Mouse (Mus musculus) E14TG2a.4 (cell line): ENCODE data around the gene Ell3.
"Not testable (repeated sequence)": the region's sequence is repeated elsewhere in the genome, so short reads cannot be mapped to it uniquely, and the experiment has no call there.

Experiments used
- H3K27me3 ChIP-seq: 2 replicates; pipeline ENCODE4 v1.6.1; 2014; ENCODE audit warnings: low read length, control low read depth; ENCODE audit not compliant: insufficient read depth
- H3K36me3 ChIP-seq: 2 replicates; pipeline ENCODE4 v1.6.1; 2014; ENCODE audit warnings: low read length, control low read depth; ENCODE audit not compliant: insufficient read depth
- H3K4me1 ChIP-seq: replicated peaks from 2 replicates; pipeline ENCODE4 v1.6.1; 2014; ENCODE audit warnings: low read depth, low read length, control low read depth
- H3K4me3 ChIP-seq: replicated peaks from 2 replicates; pipeline ENCODE4 v1.5.1; 2014; ENCODE audit warnings: mild to moderate bottlenecking, low read length
- H3K9me3 ChIP-seq: 2 replicates; pipeline ENCODE4 v1.6.1; 2014; ENCODE audit warnings: low read length, control low read depth
- CTCF ChIP-seq: conservative IDR thresholded peaks from 2 replicates; pipeline ENCODE4 v1.5.1; 2014; ENCODE audit warnings: low read length
- NANOG ChIP-seq: IDR thresholded peaks from 2 replicates; pipeline ENCODE4 v1.6.1; 2014; ENCODE audit warnings: borderline replicate concordance, low read length, mixed read lengths
- POU5F1 ChIP-seq: IDR thresholded peaks from 2 replicates; pipeline ENCODE4 v1.6.1; 2014; ENCODE audit warnings: low read length, borderline replicate concordance

Ell3 gene

GRCm38 (mm10) chr2:121472783-121473182 is 28.7 kb upstream of the Ell3 start:
- 0 out of 2 replicates have a peak, but pooled peaks have one; percentile 7 for TF ChIP-seq CTCF

GRCm38 (mm10) chr2:121468982-121469381 is 24.9 kb upstream of the Ell3 start:
- not testable (repeated sequence) for H3K9me3 ChIP-seq, H3K27me3 ChIP-seq, H3K4me1 ChIP-seq, H3K4me3 ChIP-seq
- H3K36me3 ChIP-seq = peaks cover 14% of the 10 kb centered on the region

More at GRCm38 (mm10) chr2:121472783-121473182, 28.7 kb upstream of the Ell3 start:
- Histone ChIP-seq H3K4me3 (peak overlapping the region; percentile 78), H3K4me1 (peaks cover 16% of the 10 kb centered on the region), H3K36me3 (peaks cover 14% of the 10 kb centered on the region)
- H3K27me3 ChIP-seq, H3K9me3 ChIP-seq: not testable (repeated sequence)

DNA sequence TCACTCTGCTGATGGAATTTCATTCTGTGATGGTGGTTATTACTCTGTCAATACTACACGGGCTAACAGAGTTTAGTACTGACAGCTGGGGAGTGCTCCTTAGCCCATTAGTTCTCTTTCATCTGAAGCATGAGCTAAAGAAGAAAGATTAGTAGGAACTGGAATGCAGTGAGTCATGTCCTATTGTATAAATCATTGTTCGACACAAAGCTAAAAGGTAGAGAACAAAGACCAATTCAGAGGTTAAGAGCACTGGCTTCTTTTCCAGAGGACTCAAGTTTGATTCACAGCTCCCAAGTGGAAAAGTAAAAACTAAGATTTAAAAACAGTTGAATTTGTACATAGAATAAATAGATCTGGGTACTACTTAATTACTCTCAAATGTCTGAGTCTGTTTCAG is 16.0 kb upstream of the Ell3 start:
- no peak for TF ChIP-seq POU5F1
- TF ChIP-seq NANOG = peak; percentile 29; the same call in 1 of the 2 replicates
- TF ChIP-seq CTCF = no peak

GRCm38 (mm10) chr2:121456692-121457642 is 12.9 kb upstream of the Ell3 start, which contains the start of gene Serinc4:
Gene Serinc4, minus strand, starts transcription at chr2:121456781.
- no peaks in the 10 kb centered on the region for H3K9me3 ChIP-seq
- H3K27me3 ChIP-seq = no peaks in the 10 kb centered on the region
- TF ChIP-seq NANOG = no peak
- no peak for TF ChIP-seq POU5F1
- no peak for TF ChIP-seq CTCF

More for the DNA sequence above, 16.0 kb upstream of the Ell3 start:
- Histone ChIP-seq H3K27me3 (no peaks in the 10 kb centered on the region), H3K9me3 (no peaks in the 10 kb centered on the region), H3K36me3 (peaks cover 41% of the 10 kb centered on the region), H3K4me3 (no peak overlapping the region), H3K4me1 (peaks cover 31% of the 10 kb centered on the region)

GRCm38 (mm10) chr2:121455534-121455933 is 11.5 kb upstream of the Ell3 start:
- no peak for TF ChIP-seq POU5F1
- TF ChIP-seq NANOG = no peak
- no peak for TF ChIP-seq CTCF
- H3K27me3 ChIP-seq = no peaks in the 10 kb centered on the region
- H3K9me3 ChIP-seq = no peaks in the 10 kb centered on the region
- H3K36me3 ChIP-seq = peaks cover 78% of the 10 kb centered on the region
- H3K4me3 ChIP-seq = no peak overlapping the region
- H3K4me1 ChIP-seq = peaks cover 68% of the 10 kb centered on the region

More at GRCm38 (mm10) chr2:121456692-121457642, 12.9 kb upstream of the Ell3 start, which contains the start of gene Serinc4:
- H3K4me1 ChIP-seq = peaks cover 57% of the 10 kb centered on the region
- H3K36me3 ChIP-seq = peaks cover 72% of the 10 kb centered on the region
- peak within 1 kb of the TSS; percentile 92 for H3K4me3 ChIP-seq

GRCm38 (mm10) chr2:121453917-121454316 is 9.8 kb upstream of the Ell3 start:
- Histone ChIP-seq H3K9me3 (no peaks in the 10 kb centered on the region), H3K4me3 (no peak overlapping the region), H3K4me1 (peaks cover 68% of the 10 kb centered on the region), H3K27me3 (no peaks in the 10 kb centered on the region), H3K36me3 (peaks cover 70% of the 10 kb centered on the region)
- no peak for TF ChIP-seq CTCF

DNA sequence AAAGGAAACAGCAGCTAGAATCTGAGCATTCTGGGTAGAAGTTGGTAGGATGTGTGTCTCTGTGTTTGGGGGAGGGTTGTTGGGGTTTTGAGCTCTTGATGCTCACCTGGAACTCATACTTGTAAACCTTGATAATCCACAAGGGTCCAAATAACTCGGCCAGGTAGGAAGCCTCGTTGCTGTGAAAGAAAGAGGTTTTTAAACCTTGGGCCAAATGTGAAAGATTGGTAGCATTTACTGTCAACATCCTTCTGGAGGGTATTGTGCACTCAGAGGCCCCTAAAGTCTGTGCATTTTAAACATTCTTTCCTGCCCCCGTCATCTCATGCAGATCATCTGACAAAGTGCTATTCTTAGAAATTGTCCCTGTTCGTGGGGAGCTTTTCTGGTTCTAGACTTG is 8.9 kb upstream of the Ell3 start, which contains the start of gene Hypk:
Hypk (plus strand) TSS at position 301 of the 400 bp plus-strand sequence.
- peaks cover 66% of the 10 kb centered on the region for H3K4me1 ChIP-seq
- H3K36me3 ChIP-seq = peaks cover 61% of the 10 kb centered on the region
- H3K4me3 ChIP-seq = no peak within 1 kb of the TSS; the same call in 1 of the 2 replicates
- H3K27me3 ChIP-seq = no peaks in the 10 kb centered on the region
- TF ChIP-seq POU5F1 (no peak), CTCF (no peak), NANOG (no peak)
- H3K9me3 ChIP-seq = no peaks in the 10 kb centered on the region

DNA sequence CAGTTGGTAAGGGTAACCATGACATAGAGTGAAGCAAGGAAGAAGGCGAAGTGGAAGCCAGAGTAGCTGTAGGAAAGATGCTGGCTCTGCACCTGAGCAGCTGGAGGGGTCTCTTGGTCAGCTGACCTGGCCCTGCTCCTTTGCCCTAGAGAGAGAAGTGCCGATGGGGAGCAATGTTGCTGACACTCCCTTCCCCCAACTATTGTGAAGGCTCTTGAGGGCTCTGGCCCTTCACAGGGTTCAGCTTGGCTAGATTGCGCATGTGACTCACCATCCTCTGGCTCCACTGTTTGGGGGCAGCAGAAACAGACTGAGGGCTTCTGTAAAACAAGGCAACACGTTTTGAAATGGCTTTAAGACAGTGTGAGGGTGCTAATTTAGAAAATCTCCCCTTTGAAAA is 8.3 kb upstream of the Ell3 start:
- Histone ChIP-seq H3K4me3 (no peak overlapping the region; the same call in 1 of the 2 replicates), H3K36me3 (peaks cover 59% of the 10 kb centered on the region), H3K27me3 (no peaks in the 10 kb centered on the region), H3K4me1 (peaks cover 68% of the 10 kb centered on the region), H3K9me3 (no peaks in the 10 kb centered on the region)
- TF ChIP-seq POU5F1 = no peak
- TF ChIP-seq CTCF = no peak
- no peak for TF ChIP-seq NANOG

DNA sequence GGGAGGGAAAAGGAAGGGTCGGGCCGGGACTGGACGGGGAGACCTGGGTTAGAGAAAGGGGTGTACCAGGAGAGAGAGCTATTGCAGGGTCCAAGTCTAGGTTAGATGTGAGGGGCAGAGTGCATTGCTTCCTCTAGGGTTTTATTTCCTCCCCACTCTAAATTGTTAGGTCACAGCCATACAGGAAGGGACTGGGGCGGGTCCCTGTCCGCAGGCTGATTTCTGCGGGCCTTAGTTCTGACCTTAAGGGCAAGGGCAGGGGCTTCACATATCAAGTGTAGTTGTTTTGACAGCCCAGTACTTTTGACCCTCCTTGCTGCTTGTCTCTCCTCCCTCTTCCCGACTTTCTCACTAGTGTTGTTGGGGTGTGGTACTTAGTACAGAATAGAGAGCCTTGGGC is 6.0 kb upstream of the Ell3 start:
- Histone ChIP-seq H3K27me3 (no peaks in the 10 kb centered on the region), H3K36me3 (peaks cover 48% of the 10 kb centered on the region), H3K4me3 (peak overlapping the region; percentile 99), H3K4me1 (peaks cover 67% of the 10 kb centered on the region), H3K9me3 (no peaks in the 10 kb centered on the region)
- TF ChIP-seq POU5F1 = no peak
- TF ChIP-seq CTCF = no peak
- no peak for TF ChIP-seq NANOG
